Mouse (Mus musculus): ENCODE measurements around the gene Prkar2b.

DNA sequence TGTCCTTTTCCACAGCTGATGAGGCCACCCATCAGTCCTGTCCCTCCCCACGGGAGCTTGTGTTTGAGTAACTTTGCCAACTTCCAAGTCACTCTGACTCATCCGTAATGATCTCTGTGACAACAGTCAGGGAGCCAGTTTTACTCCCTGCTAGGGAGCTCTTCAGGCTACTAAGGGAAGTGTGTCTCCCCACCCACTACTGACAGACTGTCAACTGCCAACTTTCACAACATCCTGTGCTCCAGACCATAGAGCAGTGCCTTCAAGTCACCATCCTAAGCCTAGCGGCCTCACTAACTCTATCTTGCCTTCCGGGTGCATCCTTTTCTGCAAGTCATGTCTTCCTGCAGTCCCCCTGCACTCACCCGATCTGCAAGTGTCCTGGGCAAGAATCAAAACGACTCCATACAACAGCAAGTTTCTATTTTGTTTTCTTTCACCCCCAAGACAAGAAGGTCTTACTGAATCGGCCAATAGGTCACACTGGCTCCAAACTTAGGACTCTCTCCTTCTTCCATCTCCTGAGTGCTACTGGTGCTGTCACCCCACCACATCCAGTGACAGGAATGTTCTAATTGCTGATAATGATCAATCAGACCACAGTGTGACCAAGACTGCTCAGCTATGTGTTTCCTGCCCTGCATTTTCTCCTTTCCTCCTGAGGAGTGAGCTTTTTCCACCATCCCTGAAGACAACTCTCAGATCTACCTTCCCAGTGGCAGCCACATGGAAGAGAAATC lies 43.3 kb downstream of the Prkar2b start:
- TF ChIP-seq CTCF (IDR thresholded peaks at IDR 0.05; ENCODE audit: low read depth, low read length) (no peak), POLR2A (IDR thresholded peaks at IDR 0.05; ENCODE audit: insufficient read depth, low read length) (no peak)

Data from ES-Bruce4 (cell line).